Mouse (Mus musculus): ENCODE results near the gene Rpa2. TPM values are rescaled to one million over a fixed set of nuclear protein-coding genes. Genes with fewer than 3 reads are reported as not detected.

The Rpa2 gene
- 10 to 100 TPM; 21.8 to 42.1 TPM for polyA plus RNA-seq (2012; fragmentation: generic; extraction: Trizol)

DNA sequence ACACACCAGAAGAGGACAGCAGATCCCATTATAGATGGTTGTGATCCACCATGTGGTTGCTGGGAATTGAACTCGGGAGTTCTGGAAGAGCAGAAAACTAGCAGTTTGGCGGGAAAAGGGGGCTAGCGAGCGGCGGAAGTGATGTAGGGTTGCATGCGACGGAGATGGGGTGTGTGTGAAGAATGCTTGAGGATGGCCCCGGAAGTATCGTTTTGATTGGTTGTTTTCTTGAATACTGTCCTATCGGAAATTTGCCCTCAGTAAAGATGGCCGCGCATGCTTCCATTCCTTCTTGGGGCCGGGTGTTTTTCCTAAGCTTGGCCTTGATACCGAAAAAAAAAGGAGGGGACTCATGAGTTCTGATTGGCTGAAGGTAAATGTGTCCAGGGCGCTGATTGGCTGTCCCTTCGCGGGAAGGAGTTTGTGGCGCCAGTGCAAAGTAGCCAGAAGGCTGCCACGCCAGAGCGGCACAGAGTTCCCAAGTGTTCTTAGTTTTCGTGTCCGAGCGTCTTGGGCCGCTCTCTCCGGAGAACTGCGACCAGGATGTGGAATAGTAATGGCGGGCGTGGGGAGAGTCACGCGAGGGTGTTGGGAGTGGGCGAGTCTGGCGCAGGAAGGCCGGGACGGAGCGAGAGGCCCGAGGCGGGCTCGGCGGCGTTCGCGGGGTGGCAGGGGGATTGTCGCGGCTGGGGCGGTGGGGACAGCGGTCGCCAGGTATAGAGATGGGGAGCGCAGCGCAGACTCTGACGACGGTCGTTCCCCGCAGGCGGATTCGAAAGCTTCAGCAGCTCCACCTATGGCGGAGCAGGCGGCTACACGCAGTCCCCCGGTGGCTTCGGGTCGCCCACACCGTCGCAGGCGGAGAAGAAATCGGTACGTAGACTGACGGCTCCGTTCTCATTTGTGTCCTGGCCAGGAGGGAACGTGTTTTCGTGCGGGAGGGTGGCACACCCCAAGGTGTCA, at the start of gene Rpa2:
TSS of gene Rpa2 (plus strand) at position 419 of the 963 bp plus-strand sequence.

DNA sequence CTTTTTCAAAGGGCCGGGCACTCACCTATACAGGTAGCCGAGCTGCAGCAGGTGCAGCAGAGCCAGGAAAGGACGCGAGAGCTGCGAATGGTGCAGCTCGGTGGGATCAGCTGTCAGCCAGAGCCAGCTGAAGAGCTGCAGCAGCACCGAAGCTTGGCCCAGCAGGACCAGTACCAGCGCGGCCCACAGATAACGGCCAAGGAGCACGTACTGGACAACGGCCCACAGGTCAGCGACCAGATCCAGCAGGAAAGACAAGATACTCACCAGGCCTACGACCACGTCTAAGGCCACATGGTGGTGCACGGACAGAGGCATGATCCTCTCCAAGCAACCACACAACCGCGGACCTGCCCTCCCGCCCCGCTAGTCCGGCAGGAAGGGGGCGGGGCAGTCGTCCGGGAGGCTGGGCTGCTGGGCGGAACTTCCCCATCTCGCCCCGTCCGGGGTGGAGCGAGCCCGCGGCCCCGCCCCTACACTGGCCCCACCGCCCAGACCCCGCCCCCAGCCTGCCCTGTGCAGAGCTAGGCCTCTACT, 35.9 kb upstream of the Rpa2 start, which contains the start of gene Xkr8:
TSS of gene Xkr8 (minus strand) at position 399 of the 537 bp plus-strand sequence.

DNA sequence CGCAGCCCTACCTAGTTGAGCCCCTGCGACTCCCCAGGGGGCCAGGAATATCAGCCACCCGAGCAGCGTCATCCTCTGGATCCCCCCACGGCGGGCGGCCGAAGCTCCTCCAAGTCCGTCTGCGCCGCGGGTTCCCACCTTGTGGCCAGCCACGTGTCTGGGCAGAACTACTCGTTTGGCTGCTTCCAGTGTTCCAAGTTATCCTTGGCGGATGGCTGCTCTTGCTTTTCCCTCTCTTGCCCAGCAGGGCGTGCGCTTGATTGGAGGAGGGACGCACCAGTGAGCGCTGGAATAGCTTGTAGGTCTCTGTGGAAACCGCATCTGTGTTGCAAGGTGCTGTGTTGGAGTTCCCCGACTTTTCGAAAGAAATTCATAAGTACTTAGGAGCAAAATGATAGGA, 11.2 kb upstream of the Rpa2 start, which contains the start of gene Smpdl3b:
TSS of gene Smpdl3b (minus strand) at position 279 of the 400 bp plus-strand sequence.

DNA sequence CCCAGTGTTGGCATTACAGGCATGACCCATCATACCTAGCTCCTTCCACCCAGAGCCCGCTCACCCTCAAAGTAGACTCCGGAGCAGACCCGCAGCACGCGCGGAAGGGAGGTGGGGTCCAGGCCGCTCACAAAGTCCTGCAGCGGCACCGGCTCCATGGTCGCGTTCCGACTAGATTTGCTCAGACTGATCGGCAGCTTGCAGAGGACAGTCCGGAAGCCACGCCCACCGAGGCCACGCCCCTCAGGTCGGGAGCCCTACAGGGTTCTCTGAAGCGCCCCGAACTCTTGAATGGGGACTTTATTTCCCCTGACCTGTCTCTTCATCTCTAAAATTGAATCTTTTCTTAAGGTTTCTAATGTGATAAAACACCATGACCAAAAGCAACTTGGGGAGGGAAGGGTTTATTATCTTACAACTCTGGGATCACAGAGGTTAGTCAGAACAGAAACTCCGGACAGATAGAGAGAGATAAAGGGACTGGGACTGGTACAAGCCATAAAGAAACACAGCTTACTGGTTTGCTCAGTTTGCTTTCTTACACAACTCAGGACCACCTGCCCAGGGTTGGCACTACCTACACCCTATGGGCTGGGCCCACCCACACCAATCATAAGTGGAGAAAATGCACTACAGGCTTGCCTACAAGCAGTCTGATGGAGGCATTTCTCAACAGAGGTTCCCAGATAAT, 28.2 kb downstream of the Rpa2 start, which contains the start of gene Themis2:
TSS of gene Themis2 (minus strand) at position 192 of the 691 bp plus-strand sequence.

Other genes starting within 250 kb of the Rpa2 start
- gene Atpif1, start 234.7 kb upstream of the Rpa2 start, polyA plus RNA-seq (2012; fragmentation: generic; extraction: Trizol), result 100 to 1,000 TPM; 397 to 898 TPM
- gene Dnajc8, start 232.8 kb upstream of the Rpa2 start, polyA plus RNA-seq (2012; fragmentation: generic; extraction: Trizol), result 10 to 100 TPM; 29.3 to 74.5 TPM
- under 1 TPM in 1 of 2 experiments, not detected in 1; 0.04 TPM for gene Ptafr, start 204.3 kb upstream of the Rpa2 start, polyA plus RNA-seq (2012; fragmentation: generic; extraction: Trizol)
- 10 to 100 TPM in 1 of 2 experiments, 1 to 10 TPM in 1; 5.2 to 12.4 TPM for gene Eya3, start 129.3 kb upstream of the Rpa2 start, polyA plus RNA-seq (2012; fragmentation: generic; extraction: Trizol)
- 1 to 10 TPM; 2.1 to 7.6 TPM for gene Xkr8, start 35.8 kb upstream of the Rpa2 start, polyA plus RNA-seq (2012; fragmentation: generic; extraction: Trizol)
- gene Smpdl3b, start 11.1 kb upstream of the Rpa2 start, polyA plus RNA-seq (2012; fragmentation: generic; extraction: Trizol), result 1 to 10 TPM; 5.7 to 7.7 TPM
- gene Themis2, start 28.1 kb downstream of the Rpa2 start, polyA plus RNA-seq (2012; fragmentation: generic; extraction: Trizol), result not detected
- gene Ppp1r8, start 74.8 kb downstream of the Rpa2 start, polyA plus RNA-seq (2012; fragmentation: generic; extraction: Trizol), result 10 to 100 TPM; 20.8 to 34.2 TPM
- 10 to 100 TPM in 1 of 2 experiments, 1 to 10 TPM in 1; 2.7 to 22.1 TPM for gene Stx12, start 116.2 kb downstream of the Rpa2 start, polyA plus RNA-seq (2012; fragmentation: generic; extraction: Trizol)
- gene Fam76a, start 154.2 kb downstream of the Rpa2 start, polyA plus RNA-seq (2012; fragmentation: generic; extraction: Trizol), result 10 to 100 TPM in 1 of 2 experiments, 1 to 10 TPM in 1; 5.5 to 19.0 TPM
- gene Fgr, start 205.8 kb downstream of the Rpa2 start, polyA plus RNA-seq (2012; fragmentation: generic; extraction: Trizol), result under 1 TPM in 1 of 2 experiments, not detected in 1; 0.01 TPM
- gene Ahdc1, start 242.9 kb downstream of the Rpa2 start, polyA plus RNA-seq (2012; fragmentation: generic; extraction: Trizol), result 10 to 100 TPM in 1 of 2 experiments, 1 to 10 TPM in 1; 3.5 to 50.8 TPM

Data from C3H10T1/2 (cell line).